Mouse (Mus musculus): Measurements from ENCODE around the gene Mapkbp1. TPM values are rescaled to one million over a fixed set of nuclear protein-coding genes. Genes with fewer than 3 reads are reported as not detected.
A peak's percentile ranks its signal among the peaks of the same experiment; 100 is the strongest.

Mapkbp1 gene
- polyA plus RNA-seq, 1 experiment from 2014 or later: 1.1 TPM

DNA sequence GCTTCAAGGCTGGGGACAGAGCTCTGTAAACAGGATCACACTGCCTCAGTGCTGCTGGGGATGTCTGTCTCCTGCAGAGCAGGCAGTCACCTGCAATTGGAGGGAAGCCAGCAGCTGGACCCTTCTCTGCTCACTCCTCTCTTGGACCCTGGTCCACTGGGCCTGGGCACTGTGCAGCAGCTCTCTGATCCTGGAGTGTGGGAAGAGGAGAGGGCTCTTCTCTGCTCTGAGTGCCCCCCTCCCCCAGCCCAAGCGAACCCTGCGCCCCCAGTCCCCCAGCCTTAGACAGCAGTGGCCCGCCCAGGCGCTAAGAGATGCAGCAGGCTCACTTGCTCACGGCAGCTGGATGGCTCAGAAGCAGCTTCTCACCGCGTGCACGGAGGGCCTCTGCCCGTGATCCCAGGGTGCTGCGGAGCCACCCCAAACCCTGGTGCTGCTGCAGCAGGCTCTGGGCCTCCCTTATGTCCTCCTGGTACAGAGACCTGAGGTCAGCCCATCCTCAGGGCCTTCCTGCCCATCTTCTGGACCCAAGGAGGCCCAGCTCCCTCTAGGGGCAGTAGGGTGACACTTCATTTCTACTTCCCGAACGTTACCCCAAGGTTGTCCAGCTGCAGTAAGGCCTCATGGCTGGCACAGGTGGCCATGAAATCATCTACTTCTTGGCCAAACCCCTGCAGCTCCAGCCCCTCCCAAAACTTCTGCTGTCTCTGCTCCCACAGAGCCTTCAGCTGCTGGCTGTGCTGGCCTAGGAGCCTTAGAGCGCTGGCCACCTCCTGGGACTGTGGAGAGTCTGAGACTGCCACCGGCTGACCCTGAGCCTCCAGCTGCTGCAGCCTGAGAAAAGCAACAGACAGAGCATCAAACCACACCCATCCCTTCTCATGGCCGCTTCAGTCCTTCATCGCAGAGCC, 96.3 kb downstream of the Mapkbp1 start:
- Histone ChIP-seq H3K36me3 (ENCODE audit: control insufficient read depth, insufficient read depth, low read length) (no peaks in the 10 kb centered on the region), H3K9me3 (ENCODE audit: control insufficient read depth, low read length) (no peaks in the 10 kb centered on the region), H3K4me1 (replicated peaks; ENCODE audit: control insufficient read depth, insufficient read depth) (no peaks in the 10 kb centered on the region), H3K9ac (ENCODE audit: low read length) (no peak overlapping the region), H3K27ac (replicated peaks) (no peak overlapping the region), H3K4me3 (ENCODE audit: low read depth, low read length) (no peak overlapping the region), H3K4me2 (replicated peaks; ENCODE audit: low read depth) (no peak overlapping the region), H3K27me3 (ENCODE audit: control insufficient read depth, insufficient read depth, low read length) (no peaks in the 10 kb centered on the region)
- WGBS: 39% methylated on average over 12 of the region's 16 CpGs
- DNase-seq (ENCODE audit: low spot score) (peak; percentile 44), ATAC-seq (ENCODE audit: low FRiP score, low TSS enrichment) (peak; percentile 21; the same call in 1 of the 2 replicates)
- TF ChIP-seq CTCF (IDR thresholded peaks at IDR 0.05; ENCODE audit: low read depth): peak; percentile 87
- no peak for TF ChIP-seq EP300 (optimal IDR thresholded peaks at IDR 0.05)

DNA sequence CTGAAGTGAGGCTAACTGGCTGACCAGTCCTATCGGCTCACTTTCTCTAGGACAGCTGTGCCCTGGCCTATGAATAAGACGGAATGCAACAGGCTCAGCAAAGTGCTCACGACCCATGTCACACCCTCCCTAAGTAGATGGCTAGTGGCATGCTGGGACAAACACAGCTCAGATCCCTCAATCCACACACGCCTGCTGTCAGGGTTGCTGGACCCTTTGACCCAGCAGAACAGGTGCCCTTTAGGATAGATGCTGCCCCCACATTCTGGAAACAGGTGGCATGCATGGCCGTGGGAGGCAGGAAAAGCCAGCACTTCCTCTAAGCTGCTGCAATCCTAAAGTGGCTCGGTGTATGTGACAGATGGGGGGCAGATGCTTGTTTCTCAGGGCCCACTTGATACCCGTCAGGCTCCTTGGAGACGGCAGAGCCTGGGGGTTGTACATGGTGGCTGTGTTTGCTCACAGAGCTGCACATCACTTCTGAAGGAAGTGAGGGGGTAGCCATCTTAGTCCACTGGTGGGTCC, 97.0 kb downstream of the Mapkbp1 start:
- ATAC-seq (ENCODE audit: low FRiP score, low TSS enrichment): no peak
- H3K27ac ChIP-seq (replicated peaks): no peak overlapping the region
- H3K4me1 ChIP-seq (replicated peaks; ENCODE audit: control insufficient read depth, insufficient read depth): no peaks in the 10 kb centered on the region
- no peaks in the 10 kb centered on the region for H3K27me3 ChIP-seq (ENCODE audit: control insufficient read depth, insufficient read depth, low read length)
- H3K9ac ChIP-seq (ENCODE audit: low read length): no peak overlapping the region
- no peak overlapping the region for H3K4me3 ChIP-seq (ENCODE audit: low read depth, low read length)
- 70% methylated on average over 8 of the region's 8 CpGs for WGBS
- no peaks in the 10 kb centered on the region for H3K9me3 ChIP-seq (ENCODE audit: control insufficient read depth, low read length)
- DNase-seq (ENCODE audit: low spot score): no peak
- H3K4me2 ChIP-seq (replicated peaks; ENCODE audit: low read depth): no peak overlapping the region
- TF ChIP-seq CTCF (IDR thresholded peaks at IDR 0.05; ENCODE audit: low read depth): no peak
- no peak for TF ChIP-seq EP300 (optimal IDR thresholded peaks at IDR 0.05)
- H3K36me3 ChIP-seq (ENCODE audit: control insufficient read depth, insufficient read depth, low read length): no peaks in the 10 kb centered on the region

DNA sequence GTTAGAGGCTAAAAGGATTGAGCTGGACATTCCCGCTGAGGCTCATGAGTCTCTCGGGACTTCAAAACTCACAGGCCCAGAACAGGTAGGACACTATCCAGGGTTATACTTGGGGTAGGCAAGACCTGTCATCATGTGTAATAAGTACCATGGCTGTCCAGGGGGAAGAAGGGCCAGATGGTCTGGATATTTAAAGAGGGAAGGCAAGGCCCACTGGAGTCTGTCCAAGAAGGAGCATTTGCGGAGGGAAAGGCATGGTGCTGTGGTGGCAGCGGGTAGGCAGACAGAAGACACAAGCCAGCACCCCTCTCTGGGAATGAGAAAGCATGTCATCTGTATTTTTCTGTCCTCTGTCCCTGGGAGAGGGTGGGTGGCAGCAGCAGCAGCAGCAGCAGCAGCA, 101.6 kb downstream of the Mapkbp1 start:
- H3K4me2 ChIP-seq (replicated peaks; ENCODE audit: low read depth): no peak overlapping the region
- TF ChIP-seq CTCF (IDR thresholded peaks at IDR 0.05; ENCODE audit: low read depth) (no peak), EP300 (optimal IDR thresholded peaks at IDR 0.05) (no peak)
- no peaks in the 10 kb centered on the region for H3K36me3 ChIP-seq (ENCODE audit: control insufficient read depth, insufficient read depth, low read length)
- no peaks in the 10 kb centered on the region for H3K9me3 ChIP-seq (ENCODE audit: control insufficient read depth, low read length)
- H3K9ac ChIP-seq (ENCODE audit: low read length): no peak overlapping the region
- 81% methylated on average over 4 of the region's 4 CpGs for WGBS
- H3K4me3 ChIP-seq (ENCODE audit: low read depth, low read length): no peak overlapping the region
- no peaks in the 10 kb centered on the region for H3K4me1 ChIP-seq (replicated peaks; ENCODE audit: control insufficient read depth, insufficient read depth)
- H3K27me3 ChIP-seq (ENCODE audit: control insufficient read depth, insufficient read depth, low read length): no peaks in the 10 kb centered on the region
- DNase-seq (ENCODE audit: low spot score) (no peak), ATAC-seq (ENCODE audit: low FRiP score, low TSS enrichment) (no peak)
- H3K27ac ChIP-seq (replicated peaks): no peak overlapping the region

DNA sequence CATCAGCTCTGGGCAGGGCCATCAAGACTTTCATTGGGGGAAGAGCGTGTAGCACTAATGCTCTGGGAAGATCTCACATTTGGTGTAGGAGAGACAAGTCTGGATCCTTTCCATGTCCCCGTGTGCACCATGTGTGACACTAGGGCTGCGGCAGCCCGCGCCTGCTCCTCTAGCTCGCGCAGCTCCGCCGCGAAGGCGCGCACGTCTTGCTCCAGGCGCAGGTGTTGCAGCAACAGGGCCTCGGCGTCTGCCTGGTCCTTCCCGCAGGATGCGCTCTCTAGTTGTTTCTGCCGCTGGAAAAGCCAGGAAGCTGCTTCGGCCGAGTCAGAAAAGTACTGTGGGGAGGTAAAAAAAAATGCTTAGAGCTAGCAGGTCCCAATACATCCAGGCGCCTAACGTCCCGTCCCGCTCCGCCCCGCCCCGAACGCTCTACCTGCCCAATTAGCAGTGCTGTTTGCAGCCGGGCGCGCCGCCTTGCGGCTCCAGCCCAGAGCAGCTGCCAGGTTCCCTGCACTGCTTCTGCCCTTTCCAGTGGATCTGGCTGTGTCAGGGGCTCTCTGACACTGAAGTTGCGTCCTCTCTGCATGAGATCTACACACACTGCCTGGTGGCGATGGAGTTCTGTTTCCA, 103.7 kb downstream of the Mapkbp1 start:
- TF ChIP-seq EP300 (optimal IDR thresholded peaks at IDR 0.05): no peak
- TF ChIP-seq CTCF (IDR thresholded peaks at IDR 0.05; ENCODE audit: low read depth): peak; percentile 82
- Histone ChIP-seq H3K4me2 (replicated peaks; ENCODE audit: low read depth) (peak overlapping the region; percentile 55), H3K4me1 (replicated peaks; ENCODE audit: control insufficient read depth, insufficient read depth) (no peaks in the 10 kb centered on the region), H3K27ac (replicated peaks) (no peak overlapping the region), H3K36me3 (ENCODE audit: control insufficient read depth, insufficient read depth, low read length) (no peaks in the 10 kb centered on the region), H3K4me3 (ENCODE audit: low read depth, low read length) (peak overlapping the region; percentile 24), H3K9ac (ENCODE audit: low read length) (peak overlapping the region; percentile 14; the same call in 1 of the 2 replicates), H3K27me3 (ENCODE audit: control insufficient read depth, insufficient read depth, low read length) (no peaks in the 10 kb centered on the region), H3K9me3 (ENCODE audit: control insufficient read depth, low read length) (no peaks in the 10 kb centered on the region)
- 1% methylated on average over 36 of the region's 36 CpGs for WGBS
- peak; percentile 76 for ATAC-seq (ENCODE audit: low FRiP score, low TSS enrichment)
- peak; percentile 85 for DNase-seq (ENCODE audit: low spot score)

Small RNAs within 50 kb of the gene (microRNA-seq; reads per million reads assigned to microRNA genes)
- gene Mir7665: not detected

Other genes with a start within 250 kb of the Mapkbp1 start
- gene Itpka, start 230.4 kb upstream of the Mapkbp1 start, polyA plus RNA-seq (2015; fragmentation: Nextera tagmentation; extraction: Ambion mirVana): 9.8 and 12.1 TPM in 2 replicates
- gene Ltk, start 212.3 kb upstream of the Mapkbp1 start, polyA plus RNA-seq (2015; fragmentation: Nextera tagmentation; extraction: Ambion mirVana): 2.2 and 2.3 TPM in 2 replicates
- gene Rpap1, start 185.2 kb upstream of the Mapkbp1 start, polyA plus RNA-seq (2015; fragmentation: Nextera tagmentation; extraction: Ambion mirVana): 10.1 and 10.4 TPM in 2 replicates
- 20.6 and 22.8 TPM in 2 replicates for gene Tyro3, start 175.0 kb upstream of the Mapkbp1 start, polyA plus RNA-seq (2015; fragmentation: Nextera tagmentation; extraction: Ambion mirVana)
- gene Mga, start 75.5 kb upstream of the Mapkbp1 start, polyA plus RNA-seq (2015; fragmentation: Nextera tagmentation; extraction: Ambion mirVana): 9.4 TPM in 2 replicates
- gene Jmjd7, start 54.8 kb downstream of the Mapkbp1 start, polyA plus RNA-seq (2015; fragmentation: Nextera tagmentation; extraction: Ambion mirVana): 11.3 and 12.7 TPM in 2 replicates
- 4.3 and 5.6 TPM in 2 replicates for gene Gm28042, start 54.8 kb downstream of the Mapkbp1 start, polyA plus RNA-seq (2015; fragmentation: Nextera tagmentation; extraction: Ambion mirVana)
- 8.0 and 8.7 TPM in 2 replicates for gene Pla2g4b, start 60.7 kb downstream of the Mapkbp1 start, polyA plus RNA-seq (2015; fragmentation: Nextera tagmentation; extraction: Ambion mirVana)
- 65.6 and 75.1 TPM in 2 replicates for gene Ehd4, start 181.9 kb downstream of the Mapkbp1 start, polyA plus RNA-seq (2015; fragmentation: Nextera tagmentation; extraction: Ambion mirVana)

Measured in stomach, postnatal 0 days (tissue).